Mouse (Mus musculus) intestine, embryonic 15.5 days (tissue): ENCODE measurements around the gene Hectd4. TPM values are rescaled to one million over a fixed set of nuclear protein-coding genes. Genes with fewer than 3 reads are reported as not detected.

ENCODE experiments used
- ATAC-seq: fragments of 200-750 bp; cut with Nextera tagmentation; 2 replicates; pipeline ENCODE4 v1.8.0; 2017; ENCODE audit warnings: moderate TSS enrichment, moderate library complexity
- H3K27ac ChIP-seq: fragments of 300-500 bp; sonication (generic); 2 replicates; pipeline ENCODE4 v1.5.1; 2015; ENCODE audit warnings: mild to moderate bottlenecking, inconsistent platforms
- H3K27me3 ChIP-seq: fragments of 300-500 bp; sonication (generic); replicated peaks from 2 replicates; pipeline ENCODE4 v1.6.1; 2015; ENCODE audit warnings: inconsistent platforms
- H3K36me3 ChIP-seq: fragments of 300-500 bp; sonication (generic); 2 replicates; pipeline ENCODE4 v1.6.1; 2015; ENCODE audit warnings: inconsistent platforms
- H3K4me1 ChIP-seq: fragments of 300-500 bp; sonication (generic); replicated peaks from 2 replicates; pipeline ENCODE4 v1.6.1; 2015; ENCODE audit warnings: inconsistent platforms
- H3K4me2 ChIP-seq: fragments of 300-500 bp; sonication (generic); replicated peaks from 2 replicates; pipeline ENCODE4 v1.6.1; 2015; ENCODE audit warnings: mild to moderate bottlenecking, inconsistent platforms
- H3K4me3 ChIP-seq: fragments of 300-500 bp; sonication (generic); replicated peaks from 2 replicates; pipeline ENCODE4 v1.5.1; 2015; ENCODE audit warnings: inconsistent platforms
- H3K9ac ChIP-seq: fragments of 300-500 bp; sonication (generic); 2 replicates; pipeline ENCODE4 v1.6.1; 2015; ENCODE audit warnings: inconsistent platforms
- H3K9me3 ChIP-seq: fragments of 300-500 bp; sonication (generic); 2 replicates; pipeline ENCODE4 v1.6.1; 2016; ENCODE audit warnings: inconsistent platforms
- WGBS: fragments of 180-500 bp; shearing (Covaris S2); methylation state at CpG from one replicate; pipeline ENCODE4 v1.1.7; 2015; 5-methylcytosine and 5-hydroxymethylcytosine counted together
- polyA plus RNA-seq: library from polyadenylated mRNA; unstranded; fragments of >200 nt; fragmentation: Nextera tagmentation; extraction: Ambion mirVana; gene quantifications from 2 replicates; pipeline ENCODE4 v1.2.1, GENCODE M21; 2015

Hectd4 gene
- polyA plus RNA-seq, 1 experiment from 2014 or later: 4.2 TPM

- Histone ChIP-seq H3K4me1 (peaks cover 14% of the 10 kb centered on the region; the same call in 1 of the 2 replicates), H3K36me3 (peaks cover 21% of the 10 kb centered on the region), H3K27me3 (no peaks in the 10 kb centered on the region), H3K27ac (peak overlapping the region; percentile 80), H3K4me3 (peak overlapping the region; percentile 61), H3K9ac (peak overlapping the region; percentile 66), H3K4me2 (peak overlapping the region; percentile 82), H3K9me3 (no peaks in the 10 kb centered on the region)
- 45% methylated on average over 10 of the region's 10 CpGs for WGBS
- ATAC-seq: no peak
Measured at GRCm38 (mm10) chr5:121383857-121384756, 164.1 kb downstream of the Hectd4 start.

GRCm38 (mm10) chr5:121384757-121385460 is 164.9 kb downstream of the Hectd4 start:
- H3K9ac ChIP-seq: peak overlapping the region; percentile 66
- 1% methylated on average over 36 of the region's 47 CpGs for WGBS
- peaks cover 16% of the 10 kb centered on the region for H3K36me3 ChIP-seq
- no peaks in the 10 kb centered on the region for H3K9me3 ChIP-seq
- H3K4me1 ChIP-seq: peaks cover 14% of the 10 kb centered on the region; the same call in 1 of the 2 replicates
- peak overlapping the region; percentile 61 for H3K4me3 ChIP-seq
- ATAC-seq: peak; percentile 87
- H3K27ac ChIP-seq: peak overlapping the region; percentile 80
- H3K4me2 ChIP-seq: peak overlapping the region; percentile 82
- no peaks in the 10 kb centered on the region for H3K27me3 ChIP-seq

- Histone ChIP-seq H3K9me3 (no peaks in the 10 kb centered on the region), H3K4me2 (peak within 1 kb of the TSS; percentile 82), H3K36me3 (peaks cover 13% of the 10 kb centered on the region), H3K27me3 (no peaks in the 10 kb centered on the region), H3K9ac (peak within 1 kb of the TSS; percentile 66), H3K4me1 (peaks cover 14% of the 10 kb centered on the region; the same call in 1 of the 2 replicates), H3K27ac (peak within 1 kb of the TSS; percentile 80), H3K4me3 (peak within 1 kb of the TSS; percentile 61)
- WGBS: under 1% methylated on average over 31 of the region's 45 CpGs
- peak; percentile 97 for ATAC-seq
Measured at GRCm38 (mm10) chr5:121385461-121386119, 165.6 kb downstream of the Hectd4 start, which contains the start of gene Trafd1. TSS of gene Trafd1 (minus strand) at chr5:121385632.

GRCm38 (mm10) chr5:121386120-121386909 is 166.3 kb downstream of the Hectd4 start:
- Histone ChIP-seq H3K36me3 (peaks cover 6% of the 10 kb centered on the region), H3K27ac (no peak overlapping the region), H3K9me3 (no peaks in the 10 kb centered on the region), H3K4me2 (peak overlapping the region; percentile 82), H3K9ac (no peak overlapping the region), H3K4me3 (peak overlapping the region; percentile 61), H3K4me1 (peaks cover 14% of the 10 kb centered on the region; the same call in 1 of the 2 replicates), H3K27me3 (no peaks in the 10 kb centered on the region)
- WGBS: 31% methylated on average over 22 of the region's 22 CpGs
- no peak for ATAC-seq

- H3K9ac ChIP-seq: no peak overlapping the region
- no peaks in the 10 kb centered on the region for H3K9me3 ChIP-seq
- H3K27me3 ChIP-seq: no peaks in the 10 kb centered on the region
- no peak for ATAC-seq
- no peak overlapping the region for H3K4me2 ChIP-seq
- no peak overlapping the region for H3K4me3 ChIP-seq
- 43% methylated on average over 4 of the region's 4 CpGs for WGBS
- H3K36me3 ChIP-seq: no peaks in the 10 kb centered on the region
- peaks cover 14% of the 10 kb centered on the region; the same call in 1 of the 2 replicates for H3K4me1 ChIP-seq
- H3K27ac ChIP-seq: no peak overlapping the region
Measured at GRCm38 (mm10) chr5:121387126-121387525, 167.1 kb downstream of the Hectd4 start.

- Histone ChIP-seq H3K27ac (no peak overlapping the region), H3K9me3 (no peaks in the 10 kb centered on the region), H3K9ac (no peak overlapping the region), H3K4me2 (no peak overlapping the region), H3K4me1 (peaks cover 10% of the 10 kb centered on the region; the same call in 1 of the 2 replicates), H3K36me3 (no peaks in the 10 kb centered on the region), H3K4me3 (no peak overlapping the region), H3K27me3 (no peaks in the 10 kb centered on the region)
- no peak for ATAC-seq
- 69% methylated on average over 7 of the region's 7 CpGs for WGBS
Measured at GRCm38 (mm10) chr5:121389106-121389505, 169.1 kb downstream of the Hectd4 start.

- no peaks in the 10 kb centered on the region for H3K9me3 ChIP-seq
- no peaks in the 10 kb centered on the region for H3K27me3 ChIP-seq
- H3K27ac ChIP-seq: no peak overlapping the region
- H3K4me1 ChIP-seq: peaks cover 7% of the 10 kb centered on the region; the same call in 1 of the 2 replicates
- no peak overlapping the region for H3K4me3 ChIP-seq
- no peaks in the 10 kb centered on the region for H3K36me3 ChIP-seq
- H3K4me2 ChIP-seq: no peak overlapping the region
- ATAC-seq: no peak
- H3K9ac ChIP-seq: no peak overlapping the region
Measured at GRCm38 (mm10) chr5:121389691-121390090, 169.7 kb downstream of the Hectd4 start.

- Histone ChIP-seq H3K36me3 (no peaks in the 10 kb centered on the region), H3K27ac (no peak overlapping the region), H3K4me2 (no peak overlapping the region), H3K4me1 (no peaks in the 10 kb centered on the region), H3K9ac (no peak overlapping the region), H3K4me3 (no peak overlapping the region), H3K9me3 (no peaks in the 10 kb centered on the region), H3K27me3 (no peaks in the 10 kb centered on the region)
- ATAC-seq: no peak
- 56% methylated on average over 16 of the region's 16 CpGs for WGBS
Measured at GRCm38 (mm10) chr5:121392667-121393380, 172.8 kb downstream of the Hectd4 start.

GRCm38 (mm10) chr5:121393402-121393801 is 173.4 kb downstream of the Hectd4 start:
- Histone ChIP-seq H3K27me3 (no peaks in the 10 kb centered on the region), H3K4me3 (no peak overlapping the region), H3K27ac (no peak overlapping the region), H3K9ac (no peak overlapping the region), H3K4me1 (no peaks in the 10 kb centered on the region), H3K36me3 (no peaks in the 10 kb centered on the region), H3K9me3 (no peaks in the 10 kb centered on the region), H3K4me2 (no peak overlapping the region)
- WGBS: 76% methylated on average over 3 of the region's 3 CpGs
- no peak for ATAC-seq

GRCm38 (mm10) chr5:121395621-121396020 is 175.6 kb downstream of the Hectd4 start:
- WGBS: 75% methylated on average over 5 of the region's 5 CpGs
- Histone ChIP-seq H3K9ac (no peak overlapping the region), H3K27me3 (no peaks in the 10 kb centered on the region), H3K4me2 (no peak overlapping the region), H3K4me1 (peaks cover 15% of the 10 kb centered on the region), H3K36me3 (no peaks in the 10 kb centered on the region), H3K9me3 (no peaks in the 10 kb centered on the region), H3K4me3 (no peak overlapping the region), H3K27ac (no peak overlapping the region)
- no peak for ATAC-seq
